Mouse (Mus musculus) heart, embryonic 11.5 days (tissue): ENCODE data around the gene Sbds. TPM values are rescaled to one million over a fixed set of nuclear protein-coding genes. Genes with fewer than 3 reads are reported as not detected.
"Not testable (repeated sequence)": the region's sequence is repeated elsewhere in the genome, so short reads cannot be mapped to it uniquely, and the experiment has no call there.

Experiments used
- ATAC-seq: fragments of 200-750 bp; cut with Nextera tagmentation; replicated peaks from 2 replicates; pipeline ENCODE4 v1.8.0; 2017; ENCODE audit warnings: moderate library complexity; ENCODE audit not compliant: insufficient number of reproducible peaks, low FRiP score, low TSS enrichment
- H3K27ac ChIP-seq: fragments of 300-500 bp; sonication (generic); 2 replicates; pipeline ENCODE4 v1.5.1; 2014; ENCODE audit warnings: mild to moderate bottlenecking, low read depth, low read length
- H3K27me3 ChIP-seq: fragments of 300-500 bp; sonication (generic); 2 replicates; pipeline ENCODE4 v1.6.1; 2014; ENCODE audit warnings: mild to moderate bottlenecking, low read length, mixed read lengths; ENCODE audit not compliant: control insufficient read depth, insufficient read depth
- H3K36me3 ChIP-seq: fragments of 300-500 bp; sonication (generic); 2 replicates; pipeline ENCODE4 v1.6.1; 2014; ENCODE audit warnings: mild to moderate bottlenecking, low read length, moderate library complexity, mixed read lengths; ENCODE audit not compliant: control insufficient read depth, insufficient read depth
- H3K4me1 ChIP-seq: fragments of 300-500 bp; sonication (generic); 2 replicates; pipeline ENCODE4 v1.6.1; 2014; ENCODE audit warnings: low read length; ENCODE audit not compliant: control insufficient read depth, insufficient read depth
- H3K4me2 ChIP-seq: fragments of 300-500 bp; sonication (generic); 2 replicates; pipeline ENCODE4 v1.6.1; 2014; ENCODE audit warnings: mild to moderate bottlenecking, moderate library complexity
- H3K4me3 ChIP-seq: fragments of 300-500 bp; sonication (generic); 2 replicates; pipeline ENCODE4 v1.5.1; 2014; ENCODE audit warnings: low read depth, low read length
- H3K9ac ChIP-seq: fragments of 300-500 bp; sonication (generic); 2 replicates; pipeline ENCODE4 v1.6.1; 2014; ENCODE audit warnings: mild to moderate bottlenecking, low read depth, low read length, moderate library complexity
- H3K9me3 ChIP-seq: fragments of 300-500 bp; sonication (generic); replicated peaks from 2 replicates; pipeline ENCODE4 v1.6.1; 2016; ENCODE audit warnings: low read length; ENCODE audit not compliant: control insufficient read depth
- WGBS: fragments of 180-500 bp; shearing (Covaris S2); extraction: QIAGEN DNeasy Blood & Tissue Kit; methylation state at CpG from one replicate; pipeline ENCODE4 v1.1.7; 2014; ENCODE audit not compliant: insufficient replicate concordance; 5-methylcytosine and 5-hydroxymethylcytosine counted together
- polyA plus RNA-seq: library from polyadenylated mRNA; unstranded; fragments of >200 nt; fragmentation: Nextera tagmentation; extraction: Ambion mirVana; gene quantifications from 2 replicates; pipeline ENCODE4 v1.2.1, GENCODE M21; 2014

Gene Sbds
- polyA plus RNA-seq, 1 experiment from 2014 or later = 58.2 TPM

DNA sequence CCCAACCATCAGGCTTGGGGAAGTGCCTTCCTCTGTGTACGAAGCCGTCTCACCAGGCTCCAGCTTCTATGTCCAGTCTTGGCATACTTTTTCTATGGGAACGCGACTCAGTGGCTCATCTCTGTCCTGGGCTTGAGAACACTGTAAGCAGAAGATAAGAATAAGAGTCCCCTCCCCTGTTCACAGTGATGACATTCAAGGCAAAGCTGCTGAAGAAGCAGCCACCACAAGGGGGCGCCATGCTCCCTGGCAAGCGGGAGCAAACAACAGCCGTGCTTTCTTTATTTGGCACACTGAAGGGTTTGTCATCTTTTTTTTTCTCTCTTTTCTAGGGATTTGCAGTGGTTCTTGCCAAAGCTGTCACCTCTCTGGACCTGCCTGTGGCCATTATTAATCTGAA lies 11.3 kb upstream of the Sbds start:
- Histone ChIP-seq H3K4me3 (no peak overlapping the region), H3K27me3 (no peaks in the 10 kb centered on the region), H3K9me3 (no peaks in the 10 kb centered on the region), H3K9ac (no peak overlapping the region), H3K4me2 (no peak overlapping the region), H3K27ac (no peak overlapping the region), H3K4me1 (no peaks in the 10 kb centered on the region), H3K36me3 (peaks cover 20% of the 10 kb centered on the region)
- no peak for ATAC-seq
- 80% methylated on average over 7 of the region's 7 CpGs for WGBS

DNA sequence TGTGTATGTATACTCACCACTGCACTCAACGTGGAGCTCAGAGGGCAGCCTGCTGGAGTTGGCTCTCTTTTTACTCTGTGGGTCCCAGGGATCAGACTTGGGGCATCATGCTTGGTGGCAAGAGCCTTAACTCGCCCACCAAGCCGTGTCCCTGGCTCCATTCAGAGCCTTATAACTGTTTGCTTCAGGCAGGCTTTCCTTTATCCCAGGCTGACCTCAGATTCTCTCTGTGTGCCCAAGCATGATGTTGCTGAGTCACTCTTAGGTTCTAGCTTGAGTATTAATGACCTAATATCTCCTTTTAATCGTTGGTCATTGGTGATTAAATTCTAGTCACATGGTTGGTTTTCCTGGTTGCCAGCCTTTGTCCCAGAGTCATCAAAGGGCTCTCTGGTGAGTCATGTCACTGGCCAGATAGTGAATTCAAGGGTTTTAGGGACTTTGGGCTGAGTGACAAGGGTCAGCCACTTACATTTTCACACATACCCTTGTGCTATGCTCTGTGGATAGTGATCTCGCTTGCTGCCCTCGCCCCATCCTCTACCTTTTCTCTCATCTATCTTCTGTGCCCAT lies 9.2 kb upstream of the Sbds start:
- Histone ChIP-seq H3K4me2 (no peak overlapping the region), H3K4me3 (no peak overlapping the region), H3K27ac (no peak overlapping the region), H3K27me3 (no peaks in the 10 kb centered on the region), H3K36me3 (peaks cover 16% of the 10 kb centered on the region), H3K9me3 (no peaks in the 10 kb centered on the region), H3K4me1 (no peaks in the 10 kb centered on the region), H3K9ac (no peak overlapping the region)
- no peak for ATAC-seq
- WGBS = 89% methylated on average over 6 of the region's 6 CpGs

DNA sequence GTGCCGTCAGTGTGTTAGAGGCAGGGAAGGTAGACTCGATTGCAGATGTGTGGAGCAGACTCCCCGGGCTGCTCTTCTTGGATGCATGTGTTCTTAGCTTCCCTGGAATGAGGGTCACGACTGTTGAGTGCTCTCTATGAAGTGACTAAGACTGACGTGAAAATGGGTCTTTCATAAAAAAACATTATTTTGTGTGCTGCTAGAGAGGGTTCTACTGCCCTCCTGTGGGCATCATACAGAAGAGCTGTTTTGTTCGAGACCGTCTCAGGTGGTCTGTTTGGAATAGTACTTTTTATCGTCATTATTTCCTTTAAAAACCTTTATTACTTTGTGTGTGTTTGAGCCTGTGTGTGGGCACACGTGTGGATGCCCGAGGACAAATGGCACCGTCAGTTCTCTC lies 8.1 kb upstream of the Sbds start:
- H3K4me2 ChIP-seq = no peak overlapping the region
- 80% methylated on average over 11 of the region's 11 CpGs for WGBS
- ATAC-seq = no peak
- H3K27ac ChIP-seq = no peak overlapping the region
- H3K9ac ChIP-seq = no peak overlapping the region
- no peaks in the 10 kb centered on the region for H3K27me3 ChIP-seq
- no peak overlapping the region for H3K4me3 ChIP-seq
- H3K4me1 ChIP-seq = no peaks in the 10 kb centered on the region
- H3K36me3 ChIP-seq = peaks cover 16% of the 10 kb centered on the region
- H3K9me3 ChIP-seq = no peaks in the 10 kb centered on the region

DNA sequence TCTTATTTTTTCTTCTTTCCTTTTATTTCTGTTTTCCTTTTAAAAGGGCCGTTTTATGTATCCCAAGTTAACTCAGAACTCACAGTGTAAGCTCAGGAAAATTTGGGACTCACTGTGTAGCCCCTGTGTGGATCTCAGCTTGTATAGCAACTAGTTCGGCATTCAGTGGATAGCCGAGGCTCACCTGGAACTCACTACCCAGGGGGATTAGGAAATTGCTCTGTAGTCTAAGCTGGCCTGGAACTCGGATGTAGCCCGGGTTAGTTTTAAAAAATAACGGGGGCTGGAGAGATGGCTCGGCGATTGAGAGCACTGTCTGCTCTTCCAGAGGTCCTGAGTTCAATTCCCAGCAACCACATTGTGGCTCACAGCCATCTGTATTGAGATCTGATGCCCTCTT lies 2.0 kb upstream of the Sbds start:
- WGBS = 9% methylated on average over 8 of the region's 8 CpGs
- no peak for ATAC-seq
- peaks cover 7% of the 10 kb centered on the region for H3K4me1 ChIP-seq

DNA sequence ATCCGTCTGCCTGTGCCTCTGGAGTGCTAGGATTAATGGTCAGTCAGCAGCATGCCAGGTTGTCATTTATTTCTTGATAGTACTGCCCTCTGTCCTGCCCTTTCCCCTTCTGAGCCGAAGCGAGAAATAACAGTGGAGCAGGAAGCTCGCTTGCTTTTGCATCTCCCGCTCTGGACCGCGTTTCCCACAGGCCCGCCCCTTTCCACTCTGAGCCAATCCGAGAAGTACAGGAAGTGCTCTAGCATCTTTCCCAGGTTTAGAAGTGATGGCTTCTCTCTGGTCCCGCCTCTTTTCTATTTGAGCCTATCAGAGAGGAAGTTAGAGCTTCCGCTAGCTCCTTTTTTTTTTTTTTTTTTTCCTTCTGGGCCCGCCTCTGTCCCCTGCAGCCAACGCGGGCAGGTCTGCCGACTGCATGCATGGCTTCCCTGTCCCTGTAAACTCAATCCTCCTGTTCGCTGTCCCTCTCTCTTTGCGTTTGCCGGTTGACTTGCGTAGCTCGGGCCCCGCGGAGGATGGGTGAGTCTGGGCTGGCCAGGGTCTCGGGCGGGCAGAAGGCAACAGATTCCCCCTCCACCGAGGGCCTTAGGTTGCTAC lies 1.4 kb upstream of the Sbds start:
- H3K27me3 ChIP-seq = no peaks in the 10 kb centered on the region
- peak overlapping the region; percentile 76; the same call in 1 of the 2 replicates for H3K27ac ChIP-seq
- under 1% methylated on average over 25 of the region's 25 CpGs for WGBS
- peak overlapping the region; percentile 81 for H3K9ac ChIP-seq
- H3K4me2 ChIP-seq = peak overlapping the region; percentile 87
- peak overlapping the region; percentile 78 for H3K4me3 ChIP-seq
- no peaks in the 10 kb centered on the region for H3K9me3 ChIP-seq
- H3K4me1 ChIP-seq = peaks cover 7% of the 10 kb centered on the region
- ATAC-seq = peak; percentile 90
- H3K36me3 ChIP-seq = peaks cover 5% of the 10 kb centered on the region

More for the DNA sequence above, 2.0 kb upstream of the Sbds start:
- Histone ChIP-seq H3K4me2 (peak overlapping the region; percentile 75), H3K9ac (peak overlapping the region; percentile 81), H3K36me3 (peaks cover 4% of the 10 kb centered on the region), H3K27ac (peak overlapping the region; percentile 55; the same call in 1 of the 2 replicates), H3K4me3 (peak overlapping the region; percentile 78), H3K9me3 (no peaks in the 10 kb centered on the region), H3K27me3 (no peaks in the 10 kb centered on the region)

DNA sequence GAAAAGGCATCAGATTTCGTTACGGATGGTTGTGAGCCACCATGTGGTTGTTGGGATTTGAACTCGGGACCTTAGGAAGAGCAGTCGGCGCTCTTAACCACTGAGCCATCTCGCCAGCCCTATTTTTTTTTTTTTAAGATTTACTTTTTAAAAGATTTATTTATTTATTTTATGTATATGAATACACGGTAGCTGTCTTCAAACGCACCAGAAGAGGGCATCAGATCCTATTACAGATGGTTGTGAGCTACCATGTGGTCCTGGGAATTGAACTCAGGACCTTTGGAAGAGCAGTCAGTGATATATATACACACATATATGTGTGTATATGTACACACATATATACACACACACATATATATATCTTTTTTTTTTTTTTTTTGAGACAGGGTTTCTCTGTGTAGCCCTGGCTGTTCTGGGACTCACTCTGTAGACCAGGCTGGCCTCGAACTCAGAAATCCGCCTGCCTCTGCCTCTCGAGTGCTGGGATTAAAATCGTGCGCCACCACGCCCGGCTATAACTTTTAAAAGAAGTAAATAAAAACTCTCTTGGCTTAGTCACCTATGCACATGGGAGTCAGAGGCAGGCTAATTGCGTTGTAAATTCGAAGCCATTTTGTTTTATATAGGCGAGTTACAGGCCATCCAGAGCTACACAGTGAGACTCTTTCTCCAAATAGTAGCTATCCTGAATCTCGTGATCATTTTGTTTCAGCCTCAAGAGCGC lies 632 bp upstream of the Sbds start:
- 27% methylated on average over 20 of the region's 20 CpGs for WGBS
- peak overlapping the region; percentile 50; the same call in 1 of the 2 replicates for H3K9ac ChIP-seq

DNA sequence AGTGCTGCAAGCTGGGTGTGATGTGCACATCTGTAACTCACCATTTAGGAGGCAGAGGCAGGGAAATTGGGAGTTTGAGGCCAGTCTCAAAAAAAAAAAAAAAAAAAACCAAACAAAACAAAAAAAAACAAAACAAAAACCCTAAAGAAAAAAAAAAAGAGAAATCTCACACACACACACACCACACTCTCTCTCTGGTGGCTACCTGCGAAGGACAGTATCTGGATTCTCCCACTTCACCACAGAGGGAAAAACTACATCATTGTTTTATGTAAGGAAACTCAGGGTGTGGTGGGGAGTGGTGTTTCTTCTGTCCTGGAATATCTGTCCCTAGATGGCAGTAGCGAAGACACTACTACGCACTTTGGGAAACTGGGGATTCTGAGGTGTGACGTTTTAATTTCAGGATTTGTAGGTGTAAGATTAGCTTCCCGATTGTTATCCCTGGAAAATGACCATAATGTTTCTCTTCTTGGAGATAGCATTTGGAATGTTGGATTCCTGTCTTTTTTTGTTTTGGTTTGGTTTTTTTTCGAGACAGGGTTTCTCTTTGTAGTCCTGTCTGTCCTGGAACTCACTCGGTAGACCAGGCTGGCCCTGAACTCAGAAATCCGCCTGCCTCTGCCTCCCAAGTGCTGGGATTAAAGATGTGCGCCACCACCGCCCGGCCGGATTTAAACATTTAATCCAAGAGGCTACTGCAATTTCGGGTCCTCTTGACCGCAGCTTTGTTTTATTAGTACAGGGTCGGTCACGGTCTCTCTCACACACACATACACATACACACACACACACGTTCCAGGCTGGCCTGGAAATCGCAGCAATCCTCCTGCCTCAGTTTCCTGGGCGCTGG lies 940 bp downstream of the Sbds start:
- Histone ChIP-seq H3K4me2 (peak overlapping the region; percentile 67), H3K4me1 (peaks cover 7% of the 10 kb centered on the region), H3K9me3 (no peaks in the 10 kb centered on the region), H3K36me3 (peaks cover 14% of the 10 kb centered on the region), H3K9ac (peak overlapping the region; percentile 85), H3K27me3 (no peaks in the 10 kb centered on the region), H3K4me3 (peak overlapping the region; percentile 70), H3K27ac (peak overlapping the region; percentile 78)
- 12% methylated on average over 19 of the region's 19 CpGs for WGBS
- no peak for ATAC-seq

More for the DNA sequence above, 632 bp upstream of the Sbds start:
- not testable (repeated sequence) for H3K36me3 ChIP-seq, H3K9me3 ChIP-seq, ATAC-seq, H3K27me3 ChIP-seq, H3K4me1 ChIP-seq
- Histone ChIP-seq H3K4me3 (peak overlapping the region; percentile 78), H3K27ac (peak overlapping the region; percentile 76; the same call in 1 of the 2 replicates), H3K4me2 (peak overlapping the region; percentile 87)

DNA sequence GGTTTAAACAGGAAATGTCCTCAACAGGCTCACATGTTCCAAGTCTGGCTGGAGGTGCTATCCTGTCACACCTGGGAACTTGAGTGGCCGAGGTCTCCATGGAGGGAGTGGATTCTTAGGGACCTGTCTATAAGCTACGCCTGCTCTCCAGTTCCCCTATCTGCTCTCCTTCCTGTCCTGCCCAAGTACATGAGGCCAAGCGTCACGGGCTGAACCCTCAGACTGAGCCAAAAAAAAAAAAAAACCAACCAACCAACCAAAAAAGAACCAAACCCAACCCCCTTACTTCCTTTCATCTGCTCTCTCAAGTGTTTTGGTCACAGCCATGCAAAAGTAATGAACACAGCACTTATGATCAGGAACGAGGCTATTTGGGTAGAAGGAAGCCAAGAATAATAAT lies 7.5 kb downstream of the Sbds start:
- no peak overlapping the region for H3K27ac ChIP-seq
- H3K36me3 ChIP-seq = peaks cover 52% of the 10 kb centered on the region
- H3K9ac ChIP-seq = no peak overlapping the region; the same call in 1 of the 2 replicates
- ATAC-seq = no peak
- H3K4me3 ChIP-seq = no peak overlapping the region
- H3K4me1 ChIP-seq = no peaks in the 10 kb centered on the region
- WGBS = 71% methylated on average over 5 of the region's 5 CpGs
- H3K27me3 ChIP-seq = no peaks in the 10 kb centered on the region
- H3K4me2 ChIP-seq = no peak overlapping the region
- no peaks in the 10 kb centered on the region for H3K9me3 ChIP-seq
